Mouse (Mus musculus) A20 (cell line): ENCODE measurements at regions not wholly inside any gene's neighbourhood (a gene's known extent, or its start where the extent isn't known, plus 50 kb on each side); places are given as distances from the start of the nearest gene placed in this dataset.

ENCODE experiments used
- DNase-seq: peaks from one replicate; pipeline ENCODE4 v3.0.0-alpha.2; 2011; ENCODE audit warnings: low read depth, low spot score

DNA sequence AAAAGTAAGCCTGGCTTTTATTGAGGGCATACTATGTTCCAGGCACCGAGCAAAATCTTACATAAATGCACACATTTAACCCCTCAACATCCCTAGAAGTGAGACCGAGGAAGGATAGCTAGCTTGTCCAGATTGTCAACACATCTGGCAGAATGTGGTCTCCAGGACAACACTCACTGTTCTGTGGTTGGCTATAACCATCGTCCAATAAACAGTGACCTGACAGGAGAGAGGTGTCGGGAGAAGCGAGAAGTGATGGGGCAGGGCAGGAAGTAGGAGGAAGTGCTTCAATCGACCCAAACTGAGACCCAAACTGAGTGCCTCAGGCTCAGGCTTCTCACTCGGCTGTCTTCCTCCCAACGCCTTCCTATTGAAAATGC is 70.8 kb upstream of the Picalm start:
- DNase-seq, result no peak

DNA sequence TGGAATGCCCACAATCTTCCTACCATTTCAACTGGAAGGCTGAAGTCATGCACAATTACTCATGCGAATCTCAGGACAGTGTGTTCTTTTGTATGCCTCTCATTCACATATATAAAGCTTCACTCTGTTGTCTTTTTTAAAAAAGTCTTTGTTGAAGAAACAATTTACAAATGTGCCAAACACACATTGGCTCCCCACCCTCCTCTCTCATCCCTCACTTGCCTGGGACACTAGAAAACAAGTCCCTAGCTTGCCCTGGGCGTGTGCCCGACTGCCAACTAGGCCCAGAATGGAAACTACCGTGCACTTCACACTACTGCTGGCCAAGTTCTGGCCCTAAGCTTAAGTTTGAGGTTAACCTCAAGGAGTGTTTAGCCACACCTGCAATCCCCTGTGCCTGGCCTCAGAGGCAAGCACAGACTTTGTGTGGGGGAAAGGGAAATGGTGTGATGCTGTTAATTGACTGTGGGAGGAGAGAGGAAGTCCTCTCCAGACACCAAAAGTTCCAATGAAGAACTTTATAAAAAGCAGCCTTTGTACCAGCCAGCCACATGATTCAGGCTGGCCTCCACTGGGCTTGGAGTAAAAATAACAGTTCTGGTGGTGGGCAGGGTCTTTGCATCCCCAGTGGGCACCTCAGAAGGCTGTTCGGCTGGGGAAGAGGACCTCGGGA is 70.2 kb upstream of the Picalm start:
- DNase-seq, result peak; percentile 78

DNA sequence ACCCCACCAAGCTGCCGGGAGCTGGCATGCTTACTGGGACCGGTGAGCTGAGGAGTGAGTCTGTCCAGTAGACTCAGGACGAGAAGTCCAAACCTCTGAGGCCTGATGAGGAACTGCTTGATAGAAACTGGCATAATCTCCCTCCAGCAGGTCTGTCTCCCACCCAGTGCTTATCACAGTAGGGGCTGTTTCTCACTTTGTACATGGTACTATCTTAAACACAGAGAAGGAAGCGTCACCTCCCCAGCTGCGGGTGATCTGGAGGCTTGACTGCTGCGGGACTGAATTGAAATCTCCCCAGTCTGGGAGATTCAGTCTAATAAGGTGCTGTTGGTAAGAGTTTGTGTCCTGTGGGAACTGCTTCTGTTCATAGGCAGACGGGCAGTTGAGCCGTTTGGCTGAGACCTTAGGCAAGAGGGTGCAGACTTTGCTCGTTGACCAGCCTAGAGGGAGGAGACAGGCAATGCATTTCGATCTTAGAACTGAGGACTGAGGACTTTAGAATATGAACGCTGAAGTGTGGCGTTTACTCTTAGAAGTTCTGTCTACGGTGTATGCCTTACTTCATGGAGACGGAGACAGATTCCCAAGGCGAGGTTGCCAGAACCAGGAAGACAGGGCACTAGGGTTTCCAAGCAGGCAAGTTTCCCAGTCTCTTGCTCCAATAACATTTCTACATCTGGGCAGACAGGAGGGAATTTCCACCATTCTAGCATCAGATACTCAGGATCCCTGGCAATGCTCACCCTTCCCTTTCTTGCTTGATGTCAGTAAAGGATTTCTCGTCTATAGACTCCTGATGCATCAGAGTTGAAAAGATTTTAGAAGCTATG is 69.5 kb upstream of the Picalm start:
- peak; percentile 35 for DNase-seq

DNA sequence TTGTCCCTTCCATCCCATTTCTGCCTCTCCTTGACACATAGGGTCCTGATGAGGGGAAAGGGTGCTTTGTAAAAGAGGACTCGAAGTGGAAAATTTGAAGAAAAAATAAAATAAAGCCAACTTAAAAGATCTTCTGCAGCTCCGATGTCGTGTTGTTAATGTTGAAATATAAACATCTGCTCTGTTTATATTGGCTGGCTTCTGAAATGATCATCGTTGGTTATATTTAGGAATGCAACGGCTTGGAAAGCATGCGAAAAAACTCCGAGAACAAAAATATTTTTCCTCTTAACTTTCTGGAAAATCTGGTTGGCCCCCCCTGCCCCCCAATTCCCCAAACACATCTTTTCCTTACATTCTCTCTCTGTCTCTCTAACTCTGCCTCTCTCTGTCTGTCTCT is 68.3 kb upstream of the Picalm start:
- DNase-seq, result no peak

DNA sequence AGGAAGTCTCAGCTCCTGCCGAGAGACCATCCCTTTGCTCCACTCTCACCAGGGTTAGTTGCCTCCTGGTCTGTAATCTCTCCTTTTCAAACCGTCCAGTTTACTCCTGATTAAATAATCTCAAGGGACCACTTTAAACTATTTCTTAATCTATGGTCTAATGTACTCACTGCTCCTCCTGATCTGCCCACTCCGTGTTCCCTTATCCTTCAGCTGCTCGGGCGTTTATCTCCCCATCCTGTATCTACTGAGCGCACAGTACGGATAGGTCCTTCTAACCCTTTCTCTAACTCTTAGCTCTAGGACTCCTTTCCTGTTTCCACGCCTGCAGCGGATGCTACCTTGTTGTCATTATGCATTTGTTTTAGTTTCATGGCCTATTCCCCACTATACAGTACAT is 67.1 kb upstream of the Picalm start:
- no peak for DNase-seq

DNA sequence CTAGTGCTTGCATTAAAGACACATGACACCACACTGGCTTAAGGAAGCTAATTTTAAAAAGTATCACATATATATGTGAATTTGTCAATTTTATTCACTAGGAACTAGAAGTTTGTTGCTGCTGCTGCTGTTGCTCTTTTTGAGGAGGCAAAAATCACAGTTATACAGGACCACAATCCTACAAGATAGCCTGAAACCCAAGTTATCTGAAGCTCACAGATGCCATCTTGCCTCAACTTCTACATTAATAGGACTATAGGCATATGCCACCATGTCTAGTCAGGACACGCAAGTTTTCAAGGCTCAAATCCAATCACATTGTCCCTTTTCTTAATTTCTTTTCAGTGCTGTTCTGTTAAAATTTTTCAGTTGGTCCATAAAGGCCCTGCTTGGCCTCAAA is 65.8 kb upstream of the Picalm start:
- DNase-seq, result no peak

DNA sequence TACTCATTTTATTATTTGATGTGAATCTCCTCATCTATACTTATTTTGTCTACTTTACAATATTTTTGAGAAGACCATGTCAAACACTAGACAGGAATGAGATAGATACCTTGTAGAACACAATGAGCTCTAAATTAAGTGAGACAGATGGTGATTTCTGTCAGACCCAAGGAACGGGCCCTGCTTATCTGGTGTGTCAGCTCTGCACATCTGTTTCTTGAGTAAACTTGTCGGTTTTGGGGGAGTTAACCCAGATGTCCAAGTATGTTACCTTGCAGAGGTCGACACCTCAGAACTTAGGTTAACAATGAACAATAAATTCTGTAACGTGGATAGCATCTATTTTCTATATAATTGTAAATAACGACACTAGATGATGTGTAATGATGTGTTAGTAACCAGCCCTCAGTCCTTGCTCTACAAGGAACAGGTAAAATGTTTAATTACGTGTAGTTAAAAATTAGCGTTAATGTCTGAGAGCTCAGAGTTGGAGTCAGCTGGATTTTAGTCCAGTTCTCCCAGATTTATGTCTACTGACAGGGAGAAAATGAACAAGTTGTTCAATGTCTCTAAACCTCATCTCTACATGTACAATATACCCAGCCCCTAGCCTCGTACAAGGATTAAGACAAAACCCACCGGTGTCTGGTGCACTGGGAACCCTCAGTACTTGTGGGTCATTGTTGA is 64.6 kb upstream of the Picalm start:
- no peak for DNase-seq

DNA sequence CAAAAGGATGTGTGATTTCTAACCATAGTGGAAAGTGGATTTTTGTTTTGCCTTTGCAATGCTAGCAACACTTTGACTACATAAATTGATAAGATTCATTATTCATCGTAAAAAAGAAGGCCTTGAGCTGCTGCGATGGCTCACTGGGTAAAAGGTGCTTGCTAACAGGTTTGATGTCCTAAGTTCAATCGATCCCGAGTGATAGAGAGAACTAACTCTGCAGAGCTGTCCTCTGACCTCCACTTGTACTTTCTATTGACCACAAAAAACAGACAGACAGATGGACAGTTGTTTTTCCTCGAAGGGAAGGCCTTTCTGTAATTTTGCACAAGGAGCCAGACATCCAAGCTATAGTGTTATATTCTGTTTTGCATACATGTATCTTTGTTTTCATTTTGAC is 63.7 kb upstream of the Picalm start:
- no peak for DNase-seq

DNA sequence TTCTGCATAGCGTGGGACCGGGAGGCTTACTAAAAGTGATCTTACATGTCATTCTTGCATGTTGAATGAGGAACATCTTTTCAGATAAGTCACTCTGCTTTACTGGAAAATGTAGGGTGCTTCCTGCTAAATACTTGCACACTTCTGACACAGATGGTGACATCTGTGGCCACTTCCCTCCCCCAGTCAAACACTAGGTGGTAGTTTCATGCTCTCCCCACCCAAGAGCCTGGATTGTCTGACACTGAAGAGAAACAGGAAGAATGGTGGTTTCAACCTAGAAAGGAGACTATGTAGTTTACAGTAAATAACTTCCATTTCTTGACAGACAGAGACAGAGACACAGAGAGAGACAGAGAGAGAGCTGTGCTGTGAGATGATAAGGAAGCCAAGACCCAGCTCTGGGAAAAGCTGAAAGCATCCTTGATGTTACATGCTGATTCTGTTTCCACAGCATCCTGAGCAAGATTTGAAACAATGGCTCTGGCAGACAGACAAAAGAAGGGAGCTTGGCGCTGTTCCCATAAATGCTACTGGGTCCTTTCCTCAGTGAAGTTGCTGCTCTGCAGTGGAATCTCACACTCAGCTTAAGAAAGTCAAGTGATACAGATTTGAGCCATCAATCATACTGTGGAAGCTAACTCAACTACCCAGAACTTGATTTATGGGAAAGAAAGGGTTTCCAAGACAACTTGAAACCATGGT is 61.9 kb upstream of the Picalm start:
- DNase-seq, result peak; percentile 49

DNA sequence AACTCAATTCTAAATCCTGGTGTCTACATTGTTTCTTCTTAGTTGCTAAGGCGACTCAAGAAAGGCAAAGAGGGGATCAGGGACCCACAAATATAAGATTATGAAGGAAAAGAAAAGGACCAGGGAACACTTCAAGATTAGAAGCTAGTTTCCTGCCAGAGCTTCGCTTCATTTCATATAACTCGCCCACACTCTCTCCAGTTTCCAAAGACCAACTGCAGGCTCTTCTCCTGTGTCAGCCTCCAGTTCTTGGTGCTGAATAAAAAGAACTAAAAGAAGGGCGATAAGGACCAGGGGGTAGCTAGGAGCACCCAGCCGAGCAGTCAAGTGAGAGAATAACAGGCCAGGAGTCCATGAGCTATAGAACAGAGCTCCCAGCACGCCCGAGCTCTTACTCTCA is 59.7 kb upstream of the Picalm start:
- DNase-seq, result no peak

DNA sequence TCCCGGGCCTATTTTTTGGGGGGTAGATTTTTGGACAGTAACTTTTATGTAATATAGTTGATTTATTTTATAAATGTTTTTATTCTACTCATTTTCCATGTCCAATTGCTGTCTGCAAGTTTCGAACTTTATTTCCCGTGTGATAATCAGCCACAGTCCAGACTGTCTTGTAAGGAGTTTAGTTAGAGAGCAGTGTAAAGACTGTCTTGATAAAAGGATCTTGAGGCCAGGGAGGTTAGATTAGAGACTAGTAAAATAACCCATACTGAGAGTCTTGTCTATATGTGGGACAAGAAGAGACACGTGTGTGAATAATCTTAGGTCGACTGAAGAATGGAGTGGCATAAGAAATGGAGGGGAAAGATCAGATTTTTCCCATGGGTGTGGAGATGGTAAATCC is 56.1 kb upstream of the Picalm start:
- DNase-seq, result no peak

DNA sequence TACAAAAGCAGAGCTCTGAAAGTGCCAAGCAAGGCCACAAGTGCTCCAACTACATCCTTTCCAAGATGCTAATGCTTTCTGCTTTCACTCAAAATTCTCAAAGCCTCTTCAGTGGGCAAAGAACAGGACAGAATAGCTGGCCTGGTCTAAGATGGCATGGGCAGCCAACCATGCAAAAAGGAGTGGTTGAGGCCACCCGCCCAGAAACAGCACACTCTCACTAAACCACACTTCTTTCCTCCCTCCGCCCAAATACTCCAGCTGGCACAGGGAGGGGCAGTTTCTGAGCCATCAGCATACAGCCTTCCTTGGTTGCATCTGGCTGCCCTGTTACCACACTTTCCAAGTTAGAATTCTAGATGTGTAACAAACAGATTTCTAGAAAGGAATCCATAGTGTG is 55.4 kb upstream of the Picalm start:
- DNase-seq, result peak; percentile 33

DNA sequence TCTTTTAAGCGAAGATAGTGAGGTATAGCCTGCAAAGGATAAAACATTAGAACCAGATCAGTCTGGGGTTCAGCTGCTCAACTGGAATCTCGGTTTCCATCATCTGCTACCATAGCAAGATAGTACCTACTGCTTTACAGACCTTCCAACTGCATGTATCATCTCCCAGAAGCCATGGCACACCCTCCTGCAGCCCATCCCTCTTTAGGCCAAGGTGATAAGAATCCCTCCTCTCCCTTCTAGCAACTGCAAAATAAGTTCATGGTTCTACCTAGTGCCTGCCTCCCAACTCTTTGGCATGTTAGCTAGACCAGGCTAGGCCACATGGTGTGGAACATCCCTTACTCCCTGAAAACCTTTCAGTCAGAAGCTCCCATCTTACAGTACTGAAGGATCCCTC is 52.4 kb upstream of the Picalm start:
- DNase-seq, result no peak

DNA sequence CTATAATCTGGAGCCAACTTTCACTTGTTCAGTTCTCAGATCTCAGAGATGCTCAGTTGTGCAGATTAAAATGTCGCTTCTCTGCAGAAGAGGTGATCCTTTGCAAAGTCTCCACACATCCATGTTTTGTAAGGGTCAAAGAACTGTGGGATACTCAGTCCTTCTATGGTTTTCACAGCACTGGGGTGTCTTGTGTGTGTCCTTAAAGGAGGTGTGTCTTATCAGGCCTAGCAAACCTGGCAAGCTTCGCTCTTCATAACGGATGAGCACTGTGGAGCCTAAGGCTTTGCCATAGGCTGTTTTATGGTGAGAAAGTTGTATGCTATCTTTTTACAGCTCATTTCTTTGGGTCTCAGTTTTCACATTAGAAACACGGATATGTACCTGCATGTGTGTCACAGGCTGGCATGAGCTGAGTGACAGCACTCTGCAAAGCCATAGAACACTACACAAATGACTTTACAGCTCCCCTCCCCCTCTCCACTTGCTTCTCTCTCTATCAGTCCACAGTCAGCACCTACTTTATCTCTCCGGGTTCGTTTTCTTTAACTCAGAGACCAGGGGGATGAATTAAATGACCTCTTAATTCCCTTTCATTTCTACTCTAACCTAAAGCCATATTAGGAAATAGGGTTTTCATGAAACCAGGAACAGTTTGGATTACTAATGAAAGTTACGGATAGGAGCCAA is 49.8 kb upstream of the Picalm start:
- DNase-seq, result no peak
